Mouse (Mus musculus): ENCODE data around the gene Fggy.

GRCm38 (mm10) chr4:95871216-95871881 is 314.0 kb downstream of the Fggy start:
- TF ChIP-seq POLR2AphosphoS5 (IDR thresholded peaks at IDR 0.05; ENCODE audit: borderline replicate concordance, low read depth, low read length) = no peak
- no peak for TF ChIP-seq ELF1 (IDR thresholded peaks at IDR 0.05; ENCODE audit: low read depth, low read length)
- TF ChIP-seq CTCF (IDR thresholded peaks at IDR 0.05 in 2 of 3, conservative IDR thresholded peaks at IDR 0.05 in 1 of 3; ENCODE audit: control insufficient read depth in 1 of 3, insufficient read depth in 1 of 3, low read depth in 2 of 3, low read length in 3 of 3, poor library complexity in 1 of 3, severe bottlenecking in 1 of 3) = peak in 2 of 3 experiments; percentile 65 to 74; a peak in 4 of 6 replicates
- TF ChIP-seq POLR2A (IDR thresholded peaks at IDR 0.05; ENCODE audit: control insufficient read depth in 1 of 2, insufficient read depth in 1 of 2, low read depth in 1 of 2, low read length in 2 of 2, poor library complexity in 1 of 2) = no peak
